Mouse (Mus musculus): Measurements from ENCODE around the gene BC004004. TPM values are rescaled to one million over a fixed set of nuclear protein-coding genes. Genes with fewer than 3 reads are reported as not detected.

BC004004 gene
- total RNA-seq, 2 experiments from 2014 or later: 115 to 116 TPM

DNA sequence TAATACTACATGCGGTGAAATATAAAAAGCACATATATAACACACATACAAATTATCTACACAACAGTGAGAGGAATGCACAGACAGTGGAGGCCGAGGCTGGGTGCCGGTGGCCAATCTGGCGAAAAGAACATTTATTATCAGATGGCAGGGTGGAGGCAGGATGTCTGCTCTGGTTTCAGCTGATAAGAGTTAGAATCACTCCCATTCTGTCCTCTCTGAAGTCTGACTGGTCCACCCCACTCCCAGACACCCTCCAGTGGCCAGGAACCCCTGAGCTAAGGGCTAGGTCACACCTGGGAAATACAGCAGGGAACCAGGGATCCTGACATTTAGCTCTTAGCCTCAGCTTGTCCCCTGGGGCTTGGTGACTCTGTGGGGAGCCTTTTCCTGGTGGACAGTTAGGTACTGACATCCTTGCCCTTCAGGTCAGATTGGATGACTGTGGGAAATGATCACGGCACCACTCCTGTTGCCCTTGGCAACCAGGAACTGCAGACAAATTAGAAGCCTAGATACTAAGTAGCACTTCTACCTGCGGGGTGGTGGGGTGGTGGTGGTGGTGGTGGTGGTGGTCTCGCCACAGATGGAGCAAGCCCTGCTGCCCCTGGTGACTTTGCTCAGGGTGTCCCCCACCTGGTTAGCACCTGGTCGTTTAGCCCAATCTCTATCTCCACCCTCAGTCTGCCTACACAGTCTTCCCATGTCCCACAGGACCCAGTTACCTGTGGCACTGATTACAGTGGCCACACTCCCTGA, 51.5 kb downstream of the BC004004 start:
- no peak for DNase-seq (ENCODE audit: low spot score in 2 of 2)

DNA sequence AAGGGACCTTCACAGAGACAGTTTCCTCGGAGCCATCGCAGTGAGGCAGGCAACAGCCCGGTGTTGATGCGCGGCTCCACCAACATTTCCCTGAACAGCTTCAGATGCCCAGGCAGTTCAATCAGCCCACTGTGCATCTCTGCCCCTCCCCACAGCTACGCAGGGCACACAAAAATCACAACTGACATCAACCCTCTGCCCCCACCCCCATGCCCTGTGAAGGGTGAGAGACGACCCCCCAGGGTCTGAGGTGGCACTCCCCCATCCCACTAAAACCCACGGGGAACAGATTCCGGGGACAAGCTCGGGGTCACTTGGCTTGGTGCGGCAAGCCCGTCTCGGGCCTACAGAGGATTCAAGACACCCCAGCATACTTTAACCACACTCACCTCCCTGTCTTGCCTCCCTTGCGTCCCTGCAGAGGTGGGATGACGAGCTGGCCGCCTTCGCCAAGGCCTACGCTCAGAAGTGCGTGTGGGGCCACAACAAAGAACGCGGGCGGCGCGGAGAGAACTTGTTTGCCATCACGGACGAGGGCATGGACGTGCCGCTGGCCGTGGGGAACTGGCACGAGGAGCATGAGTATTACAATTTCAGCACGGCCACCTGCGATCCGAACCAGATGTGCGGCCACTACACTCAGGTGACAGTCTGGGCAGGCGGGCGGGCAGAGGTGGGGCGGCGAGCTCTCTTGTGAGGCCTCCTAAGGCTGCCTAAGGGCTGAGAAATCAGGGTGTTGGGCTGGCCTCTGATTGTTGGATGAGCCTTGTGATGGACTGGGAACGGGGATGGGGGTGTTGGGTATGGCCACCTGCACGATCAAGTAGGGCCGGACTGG, 53.4 kb downstream of the BC004004 start:
- no peak for DNase-seq (ENCODE audit: low spot score in 2 of 2)

- DNase-seq (ENCODE audit: low spot score in 2 of 2): no peak
Measured at GRCm38 (mm10) chr17:29322603-29322962, 54.0 kb downstream of the BC004004 start.

- no peak for DNase-seq (ENCODE audit: low spot score in 2 of 2)
Measured at GRCm38 (mm10) chr17:29323625-29324024, 55.0 kb downstream of the BC004004 start.

DNA sequence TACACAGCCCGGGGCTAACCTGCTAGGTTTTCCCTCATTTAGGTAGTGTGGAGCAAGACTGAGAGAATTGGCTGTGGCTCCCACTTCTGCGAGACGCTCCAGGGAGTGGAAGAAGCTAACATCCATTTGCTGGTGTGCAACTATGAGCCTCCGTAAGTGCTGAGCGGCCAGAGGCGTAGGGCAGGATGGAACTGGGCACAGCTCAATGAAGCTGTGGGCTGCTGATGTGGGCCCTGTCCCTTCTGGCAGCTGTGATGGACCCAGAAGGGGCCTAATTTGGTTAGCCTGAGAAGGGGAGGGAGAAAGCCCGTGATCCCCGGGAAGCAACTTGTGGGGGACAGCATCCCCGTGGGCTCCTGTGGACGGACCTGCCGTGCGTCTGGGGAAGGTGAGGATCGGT, 57.2 kb downstream of the BC004004 start:
- no peak for DNase-seq (ENCODE audit: low spot score in 2 of 2)

DNA sequence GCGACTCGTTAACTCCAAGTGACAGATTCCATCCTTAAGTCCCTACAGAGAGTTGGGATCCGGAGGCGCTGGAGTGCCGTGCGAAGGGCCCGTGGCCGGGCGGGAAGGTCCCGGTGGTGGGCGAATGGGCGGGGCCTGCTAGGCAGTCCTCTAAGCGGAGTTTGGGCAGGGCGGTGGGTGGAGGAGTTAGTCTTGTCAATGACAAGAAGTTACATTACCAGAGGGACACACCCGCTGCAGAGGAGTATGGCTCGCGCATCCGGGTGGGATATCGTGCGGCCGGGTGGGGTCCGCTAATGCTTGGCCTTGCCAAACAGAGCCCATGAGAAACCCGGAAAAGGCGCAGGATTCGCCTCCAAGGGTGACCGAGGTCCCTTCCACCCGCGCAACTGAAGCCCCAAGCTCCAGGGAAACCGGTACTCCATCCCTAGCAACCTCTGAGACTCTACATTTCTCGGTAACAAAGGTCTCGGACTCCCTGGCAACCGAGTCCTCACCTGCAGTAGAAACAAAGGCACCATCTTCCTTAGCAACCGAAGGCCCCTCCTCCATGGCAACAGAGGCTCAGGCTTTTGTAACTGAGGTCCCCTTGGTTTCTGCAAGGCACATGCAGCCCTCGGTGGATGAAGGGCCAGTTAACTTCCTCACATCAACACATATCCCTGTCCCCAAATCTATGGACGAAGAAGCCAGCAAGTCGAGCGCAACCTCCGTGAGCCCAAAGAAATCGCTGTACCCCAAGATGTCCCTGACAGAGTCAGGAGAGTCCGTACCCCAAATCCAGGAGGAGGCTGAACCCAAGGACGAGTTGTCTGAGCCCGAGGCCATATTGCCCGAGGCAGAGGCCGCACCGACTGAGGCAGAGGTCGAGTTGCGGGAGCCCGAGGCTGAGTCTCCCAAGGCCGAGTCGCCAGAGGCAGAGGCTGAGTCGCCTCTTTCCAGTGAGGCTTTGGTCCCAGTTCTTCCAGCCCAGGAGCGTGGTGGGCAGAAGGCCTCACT, 58.2 kb downstream of the BC004004 start:
- no peak for DNase-seq (ENCODE audit: low spot score in 2 of 2)

- DNase-seq (ENCODE audit: low spot score in 2 of 2): no peak
Measured at GRCm38 (mm10) chr17:29327691-29328090, 59.1 kb downstream of the BC004004 start.

DNA sequence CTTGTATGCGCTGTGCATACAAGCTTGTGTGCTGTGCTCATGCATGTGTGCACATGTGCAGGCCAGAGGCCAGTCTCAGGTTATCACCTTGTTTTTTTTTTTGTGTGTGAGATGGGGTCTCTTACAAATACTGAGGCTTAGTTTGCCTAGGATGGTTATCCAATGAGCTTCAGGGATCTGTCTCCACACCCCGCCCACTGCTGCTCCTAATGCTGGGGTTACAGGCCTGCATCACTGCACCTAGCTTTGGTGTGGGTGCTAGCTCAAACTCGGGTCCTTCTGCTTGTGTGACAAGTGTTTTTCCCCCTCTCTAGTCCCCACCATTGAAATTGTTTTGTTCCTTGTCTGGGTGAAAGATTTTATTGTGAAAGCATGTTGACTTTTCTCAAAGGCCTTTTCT, 61.6 kb downstream of the BC004004 start:
- DNase-seq (ENCODE audit: low spot score in 2 of 2): no peak

- DNase-seq (ENCODE audit: low spot score in 2 of 2): no peak
Measured at GRCm38 (mm10) chr17:29330671-29331410, 62.3 kb downstream of the BC004004 start.

DNA sequence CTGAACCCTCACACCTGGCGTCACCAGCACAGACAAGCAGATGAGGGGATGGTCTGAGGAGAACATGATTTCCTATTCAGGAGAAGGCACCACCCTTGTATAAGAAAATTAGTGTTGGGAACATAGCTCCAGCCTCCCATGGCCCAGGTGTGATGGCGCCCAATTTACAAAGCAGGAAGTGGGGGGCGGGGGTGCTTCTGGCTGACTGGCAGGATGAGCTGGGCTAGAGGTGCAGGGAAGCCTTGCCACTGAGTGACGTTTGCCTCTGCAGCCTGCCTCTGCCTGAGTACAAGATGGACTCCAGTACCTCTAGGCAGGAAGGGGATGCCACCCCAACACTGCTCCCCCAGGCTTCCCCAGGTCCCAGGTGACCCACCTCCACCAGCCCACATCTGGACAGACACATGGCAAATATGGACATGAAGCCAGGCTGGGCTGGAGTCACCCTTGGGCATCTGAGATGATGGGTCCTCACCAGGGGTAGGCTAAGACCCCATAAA, 63.6 kb downstream of the BC004004 start:
- no peak for DNase-seq (ENCODE audit: low spot score in 2 of 2)

- no peak for DNase-seq (ENCODE audit: low spot score in 2 of 2)
Measured at GRCm38 (mm10) chr17:29336266-29336990, 67.8 kb downstream of the BC004004 start.

DNA sequence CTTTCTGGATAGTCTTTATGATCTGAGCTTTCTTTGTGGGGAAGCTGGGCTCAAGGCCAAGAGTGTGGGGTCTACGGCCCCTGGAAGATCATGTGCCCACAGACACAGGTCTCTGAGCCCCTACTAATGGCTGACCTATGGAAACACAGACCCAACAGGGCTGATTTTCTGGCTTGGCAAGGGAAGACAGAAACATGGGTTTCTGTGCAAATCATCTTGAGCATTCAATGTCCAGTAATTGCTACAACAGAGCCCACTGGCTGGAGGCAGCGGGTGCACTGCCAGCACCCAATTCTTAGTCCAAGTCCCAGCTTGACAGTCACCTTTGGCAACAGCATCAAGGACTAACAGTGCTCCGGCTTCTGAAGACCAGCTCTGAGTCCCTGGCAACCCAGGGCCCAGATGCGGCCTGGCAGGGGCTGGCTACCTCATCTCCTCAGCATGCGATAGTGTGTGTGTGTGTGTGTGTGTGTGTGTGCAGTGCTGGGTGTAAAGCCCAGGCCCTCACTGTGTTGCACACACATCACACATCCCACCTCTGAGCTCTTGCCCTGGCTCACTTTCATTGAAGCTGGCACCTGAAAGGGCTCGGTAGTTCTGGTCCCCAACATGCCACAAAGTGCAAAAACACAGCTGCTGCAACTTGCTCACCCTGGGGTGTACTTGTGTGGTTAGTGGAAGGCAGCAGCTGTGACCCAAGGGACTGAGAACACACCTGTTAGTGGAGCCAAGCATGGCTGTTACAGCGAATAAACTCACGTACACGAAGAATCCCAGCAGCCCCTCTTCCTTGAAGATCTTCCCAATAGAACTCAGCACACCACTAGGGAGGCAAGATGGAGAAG, 69.6 kb downstream of the BC004004 start:
- DNase-seq (ENCODE audit: low spot score in 2 of 2): no peak

- no peak for DNase-seq (ENCODE audit: low spot score in 2 of 2)
Measured at GRCm38 (mm10) chr17:29339170-29339768, 70.7 kb downstream of the BC004004 start.

- DNase-seq (ENCODE audit: low spot score in 2 of 2): no peak
Measured at GRCm38 (mm10) chr17:29340406-29341261, 72.0 kb downstream of the BC004004 start.

DNA sequence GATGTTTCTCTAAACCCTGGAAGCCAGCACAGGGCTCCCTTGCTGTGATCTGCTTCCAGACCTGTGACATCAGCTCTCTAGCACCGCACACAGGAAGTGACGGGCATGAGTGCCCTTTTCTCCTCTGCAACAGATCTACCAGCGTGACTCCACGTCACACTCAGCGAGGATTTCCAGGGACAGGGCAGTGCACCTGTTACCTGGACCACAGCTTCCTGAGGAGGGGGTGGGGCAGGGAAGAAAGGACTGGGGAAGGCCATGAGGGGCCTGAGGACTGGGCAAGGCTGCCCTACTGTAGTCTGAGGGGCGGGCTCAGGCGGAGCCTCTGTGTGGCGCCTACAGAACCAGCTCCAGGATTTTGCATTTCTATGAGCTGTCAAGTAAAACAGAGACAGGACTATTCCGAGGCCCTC, 73.0 kb downstream of the BC004004 start:
- DNase-seq (ENCODE audit: low spot score in 2 of 2): no peak

DNA sequence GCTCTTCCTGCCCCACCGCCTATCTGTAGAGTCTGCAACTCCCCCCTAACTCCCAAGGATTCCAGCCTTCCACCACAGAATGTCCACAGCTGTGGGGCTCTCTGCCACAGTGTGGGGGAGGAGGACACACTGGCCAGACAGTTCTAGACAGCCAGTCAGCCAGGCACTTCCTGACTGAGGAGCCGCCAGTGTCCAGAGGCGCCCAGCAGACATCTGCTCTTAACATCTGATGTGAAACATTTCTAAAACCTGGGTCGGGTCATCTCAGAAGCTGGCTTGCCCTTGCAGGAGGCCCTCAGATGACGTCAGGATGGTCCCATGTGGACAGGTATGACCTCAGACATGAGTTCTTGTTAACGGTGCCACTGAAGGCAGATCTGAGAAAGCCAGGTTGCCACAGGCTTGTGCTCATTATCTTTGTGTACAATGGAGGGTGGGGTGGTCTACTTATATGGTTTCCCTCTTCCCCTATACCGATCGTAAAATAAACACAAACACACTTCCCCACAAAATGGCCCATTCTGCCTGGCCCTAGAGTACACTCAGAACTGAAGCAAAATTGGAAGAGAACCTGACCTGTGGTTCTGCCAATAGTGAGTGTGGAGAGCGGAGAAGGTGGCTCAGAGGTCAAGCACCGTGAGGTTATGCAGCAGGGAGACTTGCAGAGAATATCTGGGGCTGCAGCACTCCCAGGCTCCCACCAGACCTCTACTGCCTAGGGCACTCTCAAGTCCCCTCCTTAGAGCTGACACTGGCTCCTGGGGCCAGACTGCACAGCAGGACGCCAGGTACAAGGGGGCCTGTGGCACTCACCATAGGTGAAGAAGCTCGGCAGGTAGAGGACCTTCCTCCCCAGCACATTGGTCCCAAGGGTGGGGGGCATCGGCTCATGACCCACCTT, 73.7 kb downstream of the BC004004 start:
- no peak for DNase-seq (ENCODE audit: low spot score in 2 of 2)
